Mouse (Mus musculus): ENCODE results near the gene Zer1. TPM values are rescaled to one million over a fixed set of nuclear protein-coding genes. Genes with fewer than 3 reads are reported as not detected.
"Not testable (repeated sequence)": the region's sequence is repeated elsewhere in the genome, so short reads cannot be mapped to it uniquely, and the experiment has no call there.

The Zer1 gene
- polyA plus RNA-seq, 1 experiment from 2014 or later: 15.1 TPM

DNA sequence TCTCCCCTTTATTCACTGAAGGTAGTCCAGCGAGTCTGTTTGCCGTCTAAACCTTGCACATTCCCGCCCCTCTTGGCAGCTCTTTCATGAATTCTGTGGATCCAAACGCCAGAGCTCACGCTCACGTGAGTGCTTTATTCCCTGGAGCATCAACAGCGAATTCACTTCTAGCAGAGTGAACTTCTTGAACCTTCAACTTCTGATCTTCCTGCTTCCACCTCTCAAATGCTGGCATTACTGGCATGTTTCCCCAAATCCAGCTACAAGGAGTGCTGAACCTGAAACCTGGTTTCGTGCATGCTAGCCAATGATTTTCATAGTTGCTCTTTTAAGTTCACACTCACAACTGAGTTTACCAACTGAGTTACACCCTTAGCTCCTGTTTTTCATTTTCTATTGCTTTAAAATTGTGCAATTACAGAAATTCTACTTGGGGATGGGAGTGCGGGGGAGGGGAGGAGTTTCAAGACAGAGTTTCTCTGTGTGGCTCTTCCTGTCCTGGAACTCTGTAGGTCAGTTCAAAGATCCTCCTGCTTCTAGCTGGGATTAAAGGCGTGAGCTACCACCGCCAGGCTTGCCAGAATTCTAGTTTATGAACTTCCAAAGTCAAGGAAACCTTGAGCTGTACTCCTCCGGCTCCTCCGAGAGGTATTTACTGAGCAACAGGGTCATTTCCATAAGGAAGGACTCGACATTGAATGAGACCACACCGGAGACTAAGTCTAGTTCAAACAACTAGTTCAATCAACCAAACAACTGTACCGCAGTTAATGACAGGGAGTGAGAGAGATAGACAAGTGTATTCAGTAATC lies 8.6 kb upstream of the Zer1 start:
- Histone ChIP-seq H3K36me3 (ENCODE audit: control insufficient read depth, insufficient read depth, low read length) (peaks cover 19% of the 10 kb centered on the region), H3K9ac (replicated peaks; ENCODE audit: low read length) (peak overlapping the region; percentile 70; the same call in 1 of the 2 replicates), H3K4me2 (ENCODE audit: low read length) (peak overlapping the region; percentile 68), H3K9me3 (ENCODE audit: control insufficient read depth, low read length) (no peaks in the 10 kb centered on the region), H3K27ac (replicated peaks; ENCODE audit: low read depth, low read length) (peak overlapping the region; percentile 63; the same call in 1 of the 2 replicates), H3K4me3 (replicated peaks; ENCODE audit: low read depth, low read length) (peak overlapping the region; percentile 75), H3K4me1 (ENCODE audit: control insufficient read depth, insufficient read depth, low read length) (peaks cover 14% of the 10 kb centered on the region), H3K27me3 (ENCODE audit: control insufficient read depth, insufficient read depth, low read length) (no peaks in the 10 kb centered on the region)
- WGBS: 22% methylated on average over 16 of the region's 16 CpGs
- DNase-seq (no peak), ATAC-seq (ENCODE audit: low FRiP score, low TSS enrichment) (no peak)

- H3K27ac ChIP-seq (replicated peaks; ENCODE audit: low read depth, low read length); H3K4me2 ChIP-seq (ENCODE audit: low read length); H3K4me3 ChIP-seq (replicated peaks; ENCODE audit: low read depth, low read length); H3K36me3 ChIP-seq (ENCODE audit: control insufficient read depth, insufficient read depth, low read length); ATAC-seq (ENCODE audit: low FRiP score, low TSS enrichment); H3K9ac ChIP-seq (replicated peaks; ENCODE audit: low read length); H3K27me3 ChIP-seq (ENCODE audit: control insufficient read depth, insufficient read depth, low read length); DNase-seq; H3K9me3 ChIP-seq (ENCODE audit: control insufficient read depth, low read length): not testable (repeated sequence)
- WGBS: 61% methylated on average over 5 of the region's 5 CpGs
- peaks cover 14% of the 10 kb centered on the region for H3K4me1 ChIP-seq (ENCODE audit: control insufficient read depth, insufficient read depth, low read length)
Observed at GRCm38 (mm10) chr2:30131240-30131639, 6.9 kb upstream of the Zer1 start.

- Histone ChIP-seq H3K9ac (replicated peaks; ENCODE audit: low read length) (no peak overlapping the region), H3K27ac (replicated peaks; ENCODE audit: low read depth, low read length) (no peak overlapping the region), H3K27me3 (ENCODE audit: control insufficient read depth, insufficient read depth, low read length) (no peaks in the 10 kb centered on the region), H3K4me3 (replicated peaks; ENCODE audit: low read depth, low read length) (no peak overlapping the region), H3K4me1 (ENCODE audit: control insufficient read depth, insufficient read depth, low read length) (peaks cover 16% of the 10 kb centered on the region), H3K4me2 (ENCODE audit: low read length) (no peak overlapping the region), H3K36me3 (ENCODE audit: control insufficient read depth, insufficient read depth, low read length) (no peaks in the 10 kb centered on the region), H3K9me3 (ENCODE audit: control insufficient read depth, low read length) (no peaks in the 10 kb centered on the region)
- DNase-seq: no peak
- ATAC-seq (ENCODE audit: low FRiP score, low TSS enrichment): no peak
- WGBS: 85% methylated on average over 4 of the region's 4 CpGs
Observed at GRCm38 (mm10) chr2:30130156-30130555, 5.8 kb upstream of the Zer1 start.

- no peak overlapping the region for H3K27ac ChIP-seq (replicated peaks; ENCODE audit: low read depth, low read length)
- H3K36me3 ChIP-seq (ENCODE audit: control insufficient read depth, insufficient read depth, low read length): no peaks in the 10 kb centered on the region
- H3K9ac ChIP-seq (replicated peaks; ENCODE audit: low read length): no peak overlapping the region
- ATAC-seq (ENCODE audit: low FRiP score, low TSS enrichment): no peak
- H3K4me3 ChIP-seq (replicated peaks; ENCODE audit: low read depth, low read length): no peak overlapping the region
- peaks cover 11% of the 10 kb centered on the region for H3K4me1 ChIP-seq (ENCODE audit: control insufficient read depth, insufficient read depth, low read length)
- no peaks in the 10 kb centered on the region for H3K27me3 ChIP-seq (ENCODE audit: control insufficient read depth, insufficient read depth, low read length)
- DNase-seq: peak; percentile 82
- no peak overlapping the region for H3K4me2 ChIP-seq (ENCODE audit: low read length)
- H3K9me3 ChIP-seq (ENCODE audit: control insufficient read depth, low read length): no peaks in the 10 kb centered on the region
- WGBS: 34% methylated on average over 2 of the region's 2 CpGs
Observed at GRCm38 (mm10) chr2:30128789-30129188, 4.4 kb upstream of the Zer1 start.

GRCm38 (mm10) chr2:30123729-30124471 lies 485 bp downstream of the Zer1 start:
- Histone ChIP-seq H3K4me3 (replicated peaks; ENCODE audit: low read depth, low read length) (peak overlapping the region; percentile 88), H3K9me3 (ENCODE audit: control insufficient read depth, low read length) (no peaks in the 10 kb centered on the region), H3K9ac (replicated peaks; ENCODE audit: low read length) (peak overlapping the region; percentile 95), H3K4me1 (ENCODE audit: control insufficient read depth, insufficient read depth, low read length) (peaks cover 35% of the 10 kb centered on the region), H3K27me3 (ENCODE audit: control insufficient read depth, insufficient read depth, low read length) (no peaks in the 10 kb centered on the region), H3K4me2 (ENCODE audit: low read length) (peak overlapping the region; percentile 97), H3K36me3 (ENCODE audit: control insufficient read depth, insufficient read depth, low read length) (0 out of 2 replicates have a peak, but pooled peaks cover 5% of the 10 kb centered on the region), H3K27ac (replicated peaks; ENCODE audit: low read depth, low read length) (peak overlapping the region; percentile 91)
- WGBS: 1% methylated on average over 44 of the region's 44 CpGs
- no peak for DNase-seq
- ATAC-seq (ENCODE audit: low FRiP score, low TSS enrichment): peak; percentile 66

DNA sequence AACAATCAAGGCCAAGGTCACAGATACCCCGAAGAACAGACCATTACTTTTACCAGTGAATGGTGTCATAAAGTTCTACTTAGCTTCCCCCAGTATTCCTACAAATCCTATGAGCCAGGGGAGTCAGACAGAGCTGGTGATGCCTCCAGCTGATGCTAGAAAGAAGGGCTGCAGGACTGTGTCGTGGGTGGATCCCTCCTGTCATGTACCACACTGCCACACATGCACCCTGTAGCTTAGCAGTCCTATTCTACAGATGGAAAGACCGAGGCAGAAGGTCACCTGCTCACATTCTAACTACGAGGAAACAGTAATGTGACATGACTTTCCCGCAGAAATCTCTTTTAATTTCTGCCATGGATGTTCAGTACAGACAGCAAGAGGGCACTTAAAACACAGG lies 1.6 kb downstream of the Zer1 start:
- no peak overlapping the region for H3K27ac ChIP-seq (replicated peaks; ENCODE audit: low read depth, low read length)
- H3K36me3 ChIP-seq (ENCODE audit: control insufficient read depth, insufficient read depth, low read length): 0 out of 2 replicates have a peak, but pooled peaks cover 5% of the 10 kb centered on the region
- WGBS: 91% methylated on average over 5 of the region's 5 CpGs
- no peaks in the 10 kb centered on the region for H3K27me3 ChIP-seq (ENCODE audit: control insufficient read depth, insufficient read depth, low read length)
- 0 out of 2 replicates have a peak overlapping the region, but pooled peaks have one; percentile 88 for H3K4me3 ChIP-seq (replicated peaks; ENCODE audit: low read depth, low read length)
- no peak for DNase-seq
- peaks cover 37% of the 10 kb centered on the region for H3K4me1 ChIP-seq (ENCODE audit: control insufficient read depth, insufficient read depth, low read length)
- no peak overlapping the region for H3K9ac ChIP-seq (replicated peaks; ENCODE audit: low read length)
- no peak for ATAC-seq (ENCODE audit: low FRiP score, low TSS enrichment)
- peak overlapping the region; percentile 97 for H3K4me2 ChIP-seq (ENCODE audit: low read length)
- no peaks in the 10 kb centered on the region for H3K9me3 ChIP-seq (ENCODE audit: control insufficient read depth, low read length)

DNA sequence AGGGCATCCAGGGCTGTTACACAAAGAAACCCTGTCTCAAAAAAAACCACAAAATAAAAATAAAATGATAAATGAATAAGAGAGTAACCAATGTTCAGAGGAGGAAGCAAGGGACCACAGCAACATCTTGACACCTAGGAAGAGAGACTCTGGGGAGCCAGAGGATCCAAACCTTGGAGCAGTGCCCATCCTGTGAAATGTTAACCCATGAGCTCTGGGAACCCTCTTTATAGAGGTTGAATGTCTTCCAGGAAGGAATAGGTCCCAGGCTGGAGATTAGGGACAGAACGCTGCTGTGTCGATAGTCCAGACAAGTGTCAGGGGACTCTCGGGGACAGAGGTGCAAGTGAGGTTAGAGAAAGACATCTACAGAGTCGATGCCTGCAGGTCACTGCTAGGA lies 4.1 kb downstream of the Zer1 start:
- H3K4me2 ChIP-seq (ENCODE audit: low read length): no peak overlapping the region
- H3K27ac ChIP-seq (replicated peaks; ENCODE audit: low read depth, low read length): peak overlapping the region; percentile 43

GRCm38 (mm10) chr2:30119641-30120051 lies 4.7 kb downstream of the Zer1 start:
- Histone ChIP-seq H3K27ac (replicated peaks; ENCODE audit: low read depth, low read length) (peak overlapping the region; percentile 43), H3K27me3 (ENCODE audit: control insufficient read depth, insufficient read depth, low read length) (no peaks in the 10 kb centered on the region), H3K4me2 (ENCODE audit: low read length) (peak overlapping the region; percentile 18; the same call in 1 of the 2 replicates), H3K9me3 (ENCODE audit: control insufficient read depth, low read length) (no peaks in the 10 kb centered on the region), H3K36me3 (ENCODE audit: control insufficient read depth, insufficient read depth, low read length) (peaks cover 10% of the 10 kb centered on the region; the same call in 1 of the 2 replicates), H3K4me1 (ENCODE audit: control insufficient read depth, insufficient read depth, low read length) (peaks cover 31% of the 10 kb centered on the region), H3K9ac (replicated peaks; ENCODE audit: low read length) (0 out of 2 replicates have a peak overlapping the region, but pooled peaks have one; percentile 9), H3K4me3 (replicated peaks; ENCODE audit: low read depth, low read length) (no peak overlapping the region)
- DNase-seq (peak; percentile 60), ATAC-seq (ENCODE audit: low FRiP score, low TSS enrichment) (peak; percentile 39; the same call in 1 of the 2 replicates)
- WGBS: 11% methylated on average over 6 of the region's 6 CpGs

More for the DNA sequence above, 4.1 kb downstream of the Zer1 start:
- H3K9me3 ChIP-seq (ENCODE audit: control insufficient read depth, low read length): no peaks in the 10 kb centered on the region
- WGBS: 76% methylated on average over 4 of the region's 4 CpGs
- no peaks in the 10 kb centered on the region for H3K27me3 ChIP-seq (ENCODE audit: control insufficient read depth, insufficient read depth, low read length)
- peaks cover 10% of the 10 kb centered on the region; the same call in 1 of the 2 replicates for H3K36me3 ChIP-seq (ENCODE audit: control insufficient read depth, insufficient read depth, low read length)
- DNase-seq: no peak
- peaks cover 36% of the 10 kb centered on the region for H3K4me1 ChIP-seq (ENCODE audit: control insufficient read depth, insufficient read depth, low read length)
- H3K4me3 ChIP-seq (replicated peaks; ENCODE audit: low read depth, low read length): no peak overlapping the region
- no peak for ATAC-seq (ENCODE audit: low FRiP score, low TSS enrichment)
- no peak overlapping the region for H3K9ac ChIP-seq (replicated peaks; ENCODE audit: low read length)

Data from midbrain, embryonic 14.5 days (tissue).